Mouse (Mus musculus) cerebellum, adult 18-20 months (tissue): ENCODE measurements around the gene Amz2.
A peak's percentile ranks its signal among the peaks of the same experiment; 100 is the strongest.

Experiments used
- DNase-seq, 2 experiments: peaks; one replicate each; pipeline ENCODE4 v3.0.0; 2021

Gene Amz2

DNA sequence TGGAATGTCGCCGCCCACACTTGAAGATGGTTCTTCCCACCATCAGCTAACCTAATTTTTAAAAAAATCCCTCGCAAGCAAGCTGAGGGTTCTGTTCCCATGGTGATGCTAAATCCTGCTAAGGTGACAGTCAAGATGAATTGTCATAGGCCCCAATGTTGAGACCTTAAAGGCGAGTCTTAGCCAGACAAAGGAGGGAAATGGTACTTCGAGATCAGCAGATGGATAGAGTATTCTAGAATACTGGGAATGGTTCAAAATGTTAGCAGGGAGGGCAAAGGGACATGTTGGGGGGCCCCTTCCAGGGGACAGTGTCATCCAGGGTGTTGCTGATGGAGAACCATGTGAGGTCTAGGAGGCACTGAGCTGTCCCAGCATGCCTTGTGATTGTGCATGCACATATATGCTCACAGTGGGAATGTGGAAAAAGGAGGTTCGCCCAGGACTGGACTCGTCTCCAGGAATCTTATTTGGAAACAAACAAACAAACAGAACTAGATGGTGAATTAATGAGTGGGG, 70.8 kb downstream of the Amz2 start:
- no peak for DNase-seq

DNA sequence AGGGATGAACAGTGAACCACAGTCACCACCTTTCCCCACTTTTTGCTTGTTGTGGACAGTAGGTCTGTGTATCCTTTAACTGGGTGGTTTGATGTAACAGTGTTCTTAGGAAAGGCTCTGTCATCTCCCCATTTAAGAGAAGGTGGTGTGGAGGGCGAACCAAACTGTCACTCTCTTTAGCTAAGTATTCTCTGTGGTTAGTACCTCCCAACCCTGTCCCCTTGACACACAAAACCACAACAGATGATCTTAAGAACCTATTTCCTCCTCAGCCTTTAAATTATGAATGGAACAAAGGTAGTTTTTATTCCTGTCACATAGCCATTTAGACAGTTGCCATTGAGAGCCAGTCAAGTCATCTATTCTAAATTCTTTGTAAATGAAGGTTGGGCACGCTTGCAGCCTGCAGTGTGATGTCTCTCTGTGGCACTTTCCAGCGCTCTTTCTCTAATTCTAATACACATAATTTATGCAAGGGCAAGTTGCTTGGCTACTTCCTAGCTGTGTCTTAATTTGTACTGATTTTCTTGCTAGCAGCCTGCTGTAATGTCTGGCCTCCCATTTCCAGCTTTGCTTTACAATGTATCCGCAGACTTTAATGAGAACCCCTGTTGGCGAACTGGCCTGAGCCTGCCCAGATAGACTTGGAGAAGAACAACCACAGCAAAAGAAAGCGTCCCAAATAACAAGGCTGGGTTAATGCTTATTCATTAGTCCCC, 71.4 kb downstream of the Amz2 start:
- DNase-seq, result no peak

DNA sequence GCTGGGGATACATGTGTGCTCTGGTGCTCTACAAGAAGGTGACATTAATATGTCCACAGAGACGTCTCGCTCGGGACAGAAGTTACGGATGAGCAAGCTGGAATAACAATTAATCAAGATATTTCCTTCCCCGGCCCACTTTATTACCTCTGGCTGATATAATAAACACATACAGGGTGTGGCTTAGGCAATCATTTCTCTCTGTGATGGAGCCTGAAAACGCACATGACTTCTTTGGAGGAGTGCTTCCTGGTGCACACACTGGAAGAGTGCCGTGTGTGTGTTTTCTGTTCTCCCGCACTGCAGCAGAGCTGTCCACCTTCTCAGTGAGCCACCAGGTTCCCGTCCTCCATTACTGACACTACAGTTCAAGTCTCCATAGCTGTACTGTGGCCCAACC, 72.2 kb downstream of the Amz2 start:
- DNase-seq, result no peak

DNA sequence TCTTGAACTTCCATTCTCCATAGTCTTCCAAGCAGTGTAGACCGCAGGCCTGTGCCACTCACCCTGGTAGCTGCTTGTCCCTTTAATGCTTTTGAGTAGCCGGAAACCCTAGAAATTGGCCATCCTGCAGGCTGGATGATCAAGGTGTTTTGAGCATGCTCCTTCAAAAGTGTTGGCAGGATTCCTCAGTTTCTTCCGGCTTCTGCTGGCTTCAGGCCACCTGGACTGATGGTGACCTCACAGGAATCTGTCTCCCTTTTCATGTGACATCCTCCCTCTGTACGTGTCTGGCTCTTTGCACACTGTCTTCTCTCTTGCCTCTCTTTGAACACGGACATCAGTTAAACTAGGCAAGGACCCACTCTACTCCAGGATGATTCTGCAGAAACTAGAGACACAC, 74.5 kb downstream of the Amz2 start:
- peak; percentile 73 to 77 for DNase-seq
